Mouse (Mus musculus): ENCODE data around the gene Stk39. TPM values are rescaled to one million over a fixed set of nuclear protein-coding genes. Genes with fewer than 3 reads are reported as not detected.

Stk39 gene
- polyA plus RNA-seq, 1 experiment from 2014 or later: 11.8 TPM

- no peaks in the 10 kb centered on the region for H3K9me3 ChIP-seq (ENCODE audit: low read length)
- H3K27me3 ChIP-seq (replicated peaks; ENCODE audit: insufficient read depth, low read length): no peaks in the 10 kb centered on the region
- ATAC-seq (no peak), DNase-seq (ENCODE audit: low spot score) (no peak)
- no peak overlapping the region for H3K4me2 ChIP-seq (replicated peaks; ENCODE audit: low read depth, low read length)
- 72% methylated on average over 2 of the region's 2 CpGs for WGBS
- H3K4me1 ChIP-seq (ENCODE audit: insufficient read depth, low read depth, low read length): no peaks in the 10 kb centered on the region
- no peak overlapping the region for H3K9ac ChIP-seq (replicated peaks; ENCODE audit: low read depth)
- H3K4me3 ChIP-seq (ENCODE audit: low read depth, low read length): no peak overlapping the region
- H3K36me3 ChIP-seq (ENCODE audit: insufficient read depth, low read length): no peaks in the 10 kb centered on the region
- TF ChIP-seq EP300 (IDR thresholded peaks at IDR 0.05) (no peak), CTCF (IDR thresholded peaks at IDR 0.05) (no peak)
- no peak overlapping the region for H3K27ac ChIP-seq (ENCODE audit: low read length)
Observed at GRCm38 (mm10) chr2:68253222-68253621, 218.8 kb downstream of the Stk39 start.

DNA sequence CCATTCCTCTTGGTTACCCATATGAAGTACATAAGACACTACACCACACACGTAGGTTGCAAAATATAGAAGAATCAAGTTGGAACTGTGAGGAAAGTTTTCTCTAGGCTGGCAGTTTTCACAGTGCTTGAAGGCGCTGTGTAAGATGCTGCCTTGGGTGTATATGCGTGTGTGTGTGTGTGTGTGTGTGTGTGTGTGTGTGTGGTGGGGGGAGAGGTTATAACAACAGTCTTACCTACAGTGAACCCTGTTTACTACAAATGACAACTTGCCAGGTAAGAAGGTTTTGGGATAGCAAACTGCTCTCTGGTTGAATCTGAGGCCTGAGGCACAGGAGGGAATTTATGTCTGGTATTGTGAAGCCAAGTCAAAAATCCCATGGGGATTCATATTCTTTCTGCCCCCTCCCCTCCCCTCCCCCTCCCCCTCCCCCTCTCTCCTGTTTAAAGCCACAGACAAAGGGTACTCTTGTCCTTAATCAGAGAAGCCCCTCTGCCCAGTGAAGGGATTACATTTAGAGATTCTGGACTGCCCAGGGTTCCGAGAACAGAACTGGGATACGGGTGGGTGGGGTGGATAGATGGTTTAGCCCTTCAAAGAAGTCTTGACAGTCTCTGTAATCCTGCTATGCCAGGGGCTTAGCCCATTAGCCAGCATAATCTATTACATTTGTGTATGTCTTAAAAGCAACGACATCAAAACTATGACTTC lies 219.9 kb downstream of the Stk39 start:
- WGBS: 93% methylated on average over 6 of the region's 6 CpGs
- H3K4me2 ChIP-seq (replicated peaks; ENCODE audit: low read depth, low read length): no peak overlapping the region
- no peak overlapping the region for H3K27ac ChIP-seq (ENCODE audit: low read length)
- no peak for DNase-seq (ENCODE audit: low spot score)
- H3K4me1 ChIP-seq (ENCODE audit: insufficient read depth, low read depth, low read length): no peaks in the 10 kb centered on the region
- H3K36me3 ChIP-seq (ENCODE audit: insufficient read depth, low read length): no peaks in the 10 kb centered on the region
- no peak for ATAC-seq
- TF ChIP-seq CTCF (IDR thresholded peaks at IDR 0.05): no peak
- no peak for TF ChIP-seq EP300 (IDR thresholded peaks at IDR 0.05)
- no peak overlapping the region for H3K9ac ChIP-seq (replicated peaks; ENCODE audit: low read depth)
- H3K9me3 ChIP-seq (ENCODE audit: low read length): no peaks in the 10 kb centered on the region
- no peaks in the 10 kb centered on the region for H3K27me3 ChIP-seq (replicated peaks; ENCODE audit: insufficient read depth, low read length)
- no peak overlapping the region for H3K4me3 ChIP-seq (ENCODE audit: low read depth, low read length)

DNA sequence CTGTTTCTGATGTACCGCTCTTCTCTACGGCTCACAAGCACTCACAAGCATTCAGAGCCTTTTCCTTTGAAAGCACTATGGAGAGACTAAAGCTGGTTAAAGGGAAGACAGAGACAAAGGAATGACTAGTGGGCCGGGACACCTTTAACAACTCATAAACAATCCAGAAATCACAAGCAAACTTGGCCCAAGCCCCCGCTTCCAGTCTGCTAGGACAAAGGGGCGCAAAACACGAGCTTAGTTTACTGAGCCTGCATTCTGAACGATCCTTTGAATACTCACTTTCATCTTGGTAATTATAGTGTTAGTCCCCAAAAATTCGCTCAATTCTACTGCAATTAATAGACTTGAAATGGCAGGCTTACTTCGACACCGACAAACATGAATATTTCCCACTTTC lies 221.2 kb downstream of the Stk39 start:
- Histone ChIP-seq H3K9me3 (ENCODE audit: low read length) (no peaks in the 10 kb centered on the region), H3K27ac (ENCODE audit: low read length) (no peak overlapping the region), H3K4me3 (ENCODE audit: low read depth, low read length) (no peak overlapping the region), H3K36me3 (ENCODE audit: insufficient read depth, low read length) (no peaks in the 10 kb centered on the region), H3K9ac (replicated peaks; ENCODE audit: low read depth) (no peak overlapping the region), H3K4me2 (replicated peaks; ENCODE audit: low read depth, low read length) (no peak overlapping the region), H3K4me1 (ENCODE audit: insufficient read depth, low read depth, low read length) (no peaks in the 10 kb centered on the region), H3K27me3 (replicated peaks; ENCODE audit: insufficient read depth, low read length) (no peaks in the 10 kb centered on the region)
- TF ChIP-seq CTCF (IDR thresholded peaks at IDR 0.05): no peak
- TF ChIP-seq EP300 (IDR thresholded peaks at IDR 0.05): no peak
- 88% methylated on average over 10 of the region's 10 CpGs for WGBS
- no peak for ATAC-seq
- DNase-seq (ENCODE audit: low spot score): no peak

- H3K9me3 ChIP-seq (ENCODE audit: low read length): no peaks in the 10 kb centered on the region
- H3K4me1 ChIP-seq (ENCODE audit: insufficient read depth, low read depth, low read length): no peaks in the 10 kb centered on the region
- no peak overlapping the region for H3K9ac ChIP-seq (replicated peaks; ENCODE audit: low read depth)
- no peak for TF ChIP-seq EP300 (IDR thresholded peaks at IDR 0.05)
- TF ChIP-seq CTCF (IDR thresholded peaks at IDR 0.05): no peak
- H3K36me3 ChIP-seq (ENCODE audit: insufficient read depth, low read length): no peaks in the 10 kb centered on the region
- no peak overlapping the region for H3K4me2 ChIP-seq (replicated peaks; ENCODE audit: low read depth, low read length)
- H3K27me3 ChIP-seq (replicated peaks; ENCODE audit: insufficient read depth, low read length): no peaks in the 10 kb centered on the region
- DNase-seq (ENCODE audit: low spot score) (no peak), ATAC-seq (no peak)
- WGBS: 74% methylated on average over 4 of the region's 4 CpGs
- no peak overlapping the region for H3K4me3 ChIP-seq (ENCODE audit: low read depth, low read length)
- no peak overlapping the region for H3K27ac ChIP-seq (ENCODE audit: low read length)
Observed at GRCm38 (mm10) chr2:68249855-68250424, 222.1 kb downstream of the Stk39 start.

- no peak overlapping the region for H3K4me2 ChIP-seq (replicated peaks; ENCODE audit: low read depth, low read length)
- DNase-seq (ENCODE audit: low spot score): no peak
- no peaks in the 10 kb centered on the region for H3K9me3 ChIP-seq (ENCODE audit: low read length)
- TF ChIP-seq CTCF (IDR thresholded peaks at IDR 0.05) (no peak), EP300 (IDR thresholded peaks at IDR 0.05) (no peak)
- no peak for ATAC-seq
- H3K4me3 ChIP-seq (ENCODE audit: low read depth, low read length): no peak overlapping the region
- H3K4me1 ChIP-seq (ENCODE audit: insufficient read depth, low read depth, low read length): 0 out of 2 replicates have a peak, but pooled peaks cover 3% of the 10 kb centered on the region
- H3K27me3 ChIP-seq (replicated peaks; ENCODE audit: insufficient read depth, low read length): no peaks in the 10 kb centered on the region
- 41% methylated on average over 3 of the region's 3 CpGs for WGBS
- no peak overlapping the region for H3K9ac ChIP-seq (replicated peaks; ENCODE audit: low read depth)
- no peaks in the 10 kb centered on the region for H3K36me3 ChIP-seq (ENCODE audit: insufficient read depth, low read length)
- H3K27ac ChIP-seq (ENCODE audit: low read length): no peak overlapping the region
Observed at GRCm38 (mm10) chr2:68246284-68246683, 225.8 kb downstream of the Stk39 start.

DNA sequence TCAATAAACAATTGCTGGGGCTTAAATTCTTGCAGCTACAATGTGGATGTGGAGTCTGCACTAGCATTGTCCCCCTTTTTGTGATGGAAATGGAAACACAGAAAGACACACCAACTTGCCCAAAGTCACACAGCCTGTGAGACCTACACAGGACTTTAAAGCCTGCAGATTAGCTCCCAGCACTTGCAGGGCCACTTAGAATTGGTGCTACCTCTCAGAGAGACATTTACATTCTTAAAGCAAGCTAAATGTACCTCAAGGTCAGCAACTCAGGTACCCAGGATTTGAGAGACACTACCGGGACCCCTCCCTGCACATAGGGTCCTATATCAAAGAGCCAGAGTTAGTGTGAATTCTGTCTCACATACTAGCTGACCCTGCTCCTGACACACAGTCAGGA lies 227.5 kb downstream of the Stk39 start:
- TF ChIP-seq EP300 (IDR thresholded peaks at IDR 0.05): no peak
- no peak for TF ChIP-seq CTCF (IDR thresholded peaks at IDR 0.05)
- 0 out of 2 replicates have a peak, but pooled peaks cover 3% of the 10 kb centered on the region for H3K4me1 ChIP-seq (ENCODE audit: insufficient read depth, low read depth, low read length)
- H3K4me2 ChIP-seq (replicated peaks; ENCODE audit: low read depth, low read length): no peak overlapping the region
- no peaks in the 10 kb centered on the region for H3K27me3 ChIP-seq (replicated peaks; ENCODE audit: insufficient read depth, low read length)
- 64% methylated on average over 1 of the region's 1 CpGs for WGBS
- no peak overlapping the region for H3K9ac ChIP-seq (replicated peaks; ENCODE audit: low read depth)
- no peaks in the 10 kb centered on the region for H3K9me3 ChIP-seq (ENCODE audit: low read length)
- ATAC-seq: no peak
- H3K4me3 ChIP-seq (ENCODE audit: low read depth, low read length): no peak overlapping the region
- H3K27ac ChIP-seq (ENCODE audit: low read length): no peak overlapping the region
- no peaks in the 10 kb centered on the region for H3K36me3 ChIP-seq (ENCODE audit: insufficient read depth, low read length)
- no peak for DNase-seq (ENCODE audit: low spot score)

Data from lung, postnatal 0 days (tissue).